Mouse (Mus musculus) neural tube, embryonic 11.5 days (tissue): ENCODE measurements around the gene Bsn. TPM values are rescaled to one million over a fixed set of nuclear protein-coding genes. Genes with fewer than 3 reads are reported as not detected.

ENCODE experiments used
- ATAC-seq: fragments of 200-750 bp; cut with Nextera tagmentation; 2 replicates; pipeline ENCODE4 v1.8.0; 2017; ENCODE audit warnings: moderate number of reproducible peaks, mild to moderate bottlenecking, moderate TSS enrichment, moderate library complexity; ENCODE audit not compliant: insufficient read depth, low FRiP score, low TSS enrichment
- DNase-seq: peaks from one replicate; pipeline ENCODE4 v3.0.0-alpha.2; 2015; ENCODE audit warnings: low spot score
- H3K27ac ChIP-seq: fragments of 300-500 bp; sonication (generic); 2 replicates; pipeline ENCODE4 v1.5.1; 2014; ENCODE audit warnings: low read depth, mild to moderate bottlenecking, low read length
- H3K27me3 ChIP-seq: fragments of 300-500 bp; sonication (generic); 2 replicates; pipeline ENCODE4 v1.6.1; 2014; ENCODE audit warnings: mild to moderate bottlenecking, low read length, mixed read lengths; ENCODE audit not compliant: control insufficient read depth, insufficient read depth
- H3K36me3 ChIP-seq: fragments of 300-500 bp; sonication (generic); 2 replicates; pipeline ENCODE4 v1.6.1; 2014; ENCODE audit warnings: mild to moderate bottlenecking, low read length, moderate library complexity, mixed read lengths; ENCODE audit not compliant: control insufficient read depth, insufficient read depth
- H3K4me1 ChIP-seq: fragments of 300-500 bp; sonication (generic); 2 replicates; pipeline ENCODE4 v1.6.1; 2014; ENCODE audit warnings: low read length, mixed read lengths; ENCODE audit not compliant: control insufficient read depth, insufficient read depth
- H3K4me2 ChIP-seq: fragments of 300-500 bp; sonication (generic); 2 replicates; pipeline ENCODE4 v1.6.1; 2014; ENCODE audit warnings: low read depth, mild to moderate bottlenecking, moderate library complexity
- H3K4me3 ChIP-seq: fragments of 300-500 bp; sonication (generic); 2 replicates; pipeline ENCODE4 v1.5.1; 2014; ENCODE audit warnings: low read depth, low read length
- H3K9ac ChIP-seq: fragments of 300-500 bp; sonication (generic); 2 replicates; pipeline ENCODE4 v1.6.1; 2014; ENCODE audit warnings: mild to moderate bottlenecking, low read length
- H3K9me3 ChIP-seq: fragments of 300-500 bp; sonication (generic); 2 replicates; pipeline ENCODE4 v1.6.1; 2016; ENCODE audit warnings: low read length; ENCODE audit not compliant: control insufficient read depth
- WGBS: fragments of 180-500 bp; shearing (Covaris S2); extraction: QIAGEN DNeasy Blood & Tissue Kit; methylation state at CpG from one replicate; pipeline ENCODE4 v1.1.7; 2014; 5-methylcytosine and 5-hydroxymethylcytosine counted together
- polyA plus RNA-seq: library from polyadenylated mRNA; unstranded; fragments of >200 nt; fragmentation: Nextera tagmentation; extraction: Ambion mirVana; gene quantifications from 2 replicates; pipeline ENCODE4 v1.2.1, GENCODE M21; 2014

Gene Bsn
- polyA plus RNA-seq, 1 experiment from 2014 or later, result 4.3 TPM

DNA sequence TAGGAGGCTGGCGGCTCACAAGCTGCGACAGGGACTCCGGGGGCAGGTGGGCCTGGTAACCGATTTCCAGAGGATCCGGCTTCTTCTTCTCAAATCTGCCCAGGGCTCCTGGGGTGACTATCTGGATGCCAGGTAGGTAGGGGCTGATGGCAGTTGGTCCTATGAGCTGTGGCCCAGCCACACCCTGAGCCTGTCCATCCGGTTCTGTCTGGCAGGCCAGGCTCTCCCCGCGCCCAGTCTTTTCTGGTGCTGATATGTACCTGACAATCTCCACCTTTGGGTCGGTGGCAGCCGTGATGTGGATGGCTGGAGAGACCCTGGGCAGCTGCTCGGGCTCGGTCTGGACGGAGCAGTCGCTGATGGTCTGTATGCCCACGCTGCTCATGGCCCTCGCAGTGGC, 80.0 kb downstream of the Bsn start:
- DNase-seq (no peak), ATAC-seq (no peak)
- peaks cover 2% of the 10 kb centered on the region; the same call in 1 of the 2 replicates for H3K36me3 ChIP-seq
- H3K9me3 ChIP-seq, result no peaks in the 10 kb centered on the region
- H3K4me3 ChIP-seq, result no peak overlapping the region
- 91% methylated on average over 16 of the region's 16 CpGs for WGBS
- H3K27ac ChIP-seq, result no peak overlapping the region
- H3K4me2 ChIP-seq, result no peak overlapping the region
- H3K9ac ChIP-seq, result no peak overlapping the region
- 0 out of 2 replicates have a peak, but pooled peaks cover 2% of the 10 kb centered on the region for H3K4me1 ChIP-seq
- H3K27me3 ChIP-seq, result no peaks in the 10 kb centered on the region

DNA sequence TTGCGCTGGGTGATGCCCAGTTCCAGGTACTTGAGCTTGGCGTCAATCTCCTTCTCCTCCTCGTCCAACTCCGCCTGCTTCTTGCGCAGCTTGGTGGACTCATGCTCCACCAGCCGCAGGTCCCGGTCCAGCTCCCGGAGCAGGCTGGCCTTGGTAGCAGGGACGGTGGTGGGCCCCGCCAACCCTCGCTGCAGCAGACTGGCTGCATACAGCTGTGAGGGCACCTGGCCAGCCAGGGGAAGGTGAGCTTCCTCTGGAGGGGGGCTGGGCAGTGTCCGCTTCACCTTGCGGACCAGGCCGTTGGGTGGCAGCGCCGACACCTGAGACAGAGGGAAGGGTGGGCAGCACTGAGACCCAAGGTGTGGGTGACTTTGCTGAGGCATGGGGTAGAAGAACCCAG, 82.3 kb downstream of the Bsn start:
- Histone ChIP-seq H3K4me2 (no peak overlapping the region), H3K27ac (no peak overlapping the region), H3K9ac (no peak overlapping the region), H3K4me1 (0 out of 2 replicates have a peak, but pooled peaks cover 5% of the 10 kb centered on the region), H3K36me3 (no peaks in the 10 kb centered on the region), H3K27me3 (no peaks in the 10 kb centered on the region), H3K4me3 (no peak overlapping the region), H3K9me3 (no peaks in the 10 kb centered on the region)
- 90% methylated on average over 16 of the region's 16 CpGs for WGBS
- DNase-seq (no peak), ATAC-seq (no peak)

- H3K4me2 ChIP-seq, result no peak overlapping the region
- ATAC-seq (no peak), DNase-seq (no peak)
- no peak overlapping the region for H3K27ac ChIP-seq
- H3K4me3 ChIP-seq, result no peak overlapping the region
- no peak overlapping the region for H3K9ac ChIP-seq
- H3K36me3 ChIP-seq, result no peaks in the 10 kb centered on the region
- 87% methylated on average over 23 of the region's 23 CpGs for WGBS
- 0 out of 2 replicates have a peak, but pooled peaks cover 5% of the 10 kb centered on the region for H3K4me1 ChIP-seq
- no peaks in the 10 kb centered on the region for H3K9me3 ChIP-seq
- no peaks in the 10 kb centered on the region for H3K27me3 ChIP-seq
Observed at GRCm38 (mm10) chr9:108106090-108106489, 84.1 kb downstream of the Bsn start.

DNA sequence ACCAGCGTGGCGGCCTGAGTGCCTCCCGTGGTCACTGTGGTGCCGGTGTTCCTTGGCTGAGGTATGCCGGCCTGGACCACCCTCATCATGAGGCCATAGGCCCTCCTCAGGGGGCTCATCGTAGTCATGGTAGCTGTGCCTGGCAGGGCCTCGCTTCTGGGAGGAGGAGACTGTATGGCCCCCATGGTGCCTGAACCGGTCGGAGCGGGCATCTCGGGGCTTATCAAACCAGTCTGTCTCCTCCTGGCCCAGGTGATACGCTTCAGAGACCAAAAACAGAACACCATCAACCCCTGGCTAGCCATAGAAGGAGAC, 84.7 kb downstream of the Bsn start:
- Histone ChIP-seq H3K9ac (peak overlapping the region; percentile 11; the same call in 1 of the 2 replicates), H3K36me3 (no peaks in the 10 kb centered on the region), H3K9me3 (no peaks in the 10 kb centered on the region), H3K4me2 (no peak overlapping the region), H3K27me3 (no peaks in the 10 kb centered on the region), H3K4me1 (0 out of 2 replicates have a peak, but pooled peaks cover 5% of the 10 kb centered on the region), H3K4me3 (no peak overlapping the region), H3K27ac (no peak overlapping the region)
- WGBS, result 78% methylated on average over 12 of the region's 12 CpGs
- no peak for DNase-seq
- no peak for ATAC-seq

DNA sequence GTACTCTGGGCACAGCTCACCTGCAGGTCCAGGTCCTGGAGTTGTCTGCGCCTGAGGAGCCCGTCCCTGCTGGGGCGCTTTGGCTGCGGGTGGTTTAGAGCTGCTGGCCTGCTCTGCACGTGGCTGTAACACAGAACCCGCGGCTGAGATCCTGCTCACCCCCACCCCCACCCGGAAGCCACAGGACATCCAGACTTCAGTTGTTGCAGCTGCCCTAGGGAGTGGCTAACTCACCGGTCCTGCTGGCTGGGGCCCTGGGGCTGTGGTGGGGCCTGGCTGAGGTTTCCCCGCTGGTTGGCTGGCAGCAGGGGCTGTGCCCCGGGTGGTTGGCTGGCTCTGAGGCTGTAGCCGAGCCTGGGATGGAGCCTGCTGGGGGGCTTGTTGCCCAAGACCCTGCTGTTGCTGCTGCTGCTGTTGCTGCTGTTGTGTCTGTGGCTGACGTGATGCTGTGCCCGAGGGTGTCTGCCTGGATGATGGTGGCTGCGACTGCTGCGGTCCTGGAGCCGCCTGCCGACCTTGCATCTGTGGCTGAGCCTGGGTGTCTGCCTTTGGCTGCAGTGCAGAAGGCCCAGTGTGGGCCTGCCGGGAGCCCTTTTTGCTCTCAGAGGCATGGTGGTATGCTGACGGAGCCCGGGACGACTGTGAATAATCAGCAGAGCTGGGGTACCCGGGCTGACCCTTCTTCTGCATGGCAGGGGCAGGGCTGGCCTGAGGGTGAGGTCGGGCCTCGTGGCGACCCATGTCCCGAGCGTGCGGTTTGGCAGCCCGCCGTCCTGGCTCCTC, 85.2 kb downstream of the Bsn start:
- WGBS, result 40% methylated on average over 31 of the region's 31 CpGs
- no peak overlapping the region for H3K4me3 ChIP-seq
- H3K36me3 ChIP-seq, result no peaks in the 10 kb centered on the region
- no peaks in the 10 kb centered on the region for H3K27me3 ChIP-seq
- H3K27ac ChIP-seq, result 0 out of 2 replicates have a peak overlapping the region, but pooled peaks have one; percentile 8
- H3K4me1 ChIP-seq, result 0 out of 2 replicates have a peak, but pooled peaks cover 5% of the 10 kb centered on the region
- H3K9me3 ChIP-seq, result no peaks in the 10 kb centered on the region
- H3K9ac ChIP-seq, result peak overlapping the region; percentile 11; the same call in 1 of the 2 replicates
- ATAC-seq (no peak), DNase-seq (peak; percentile 33)
- peak overlapping the region; percentile 12; the same call in 1 of the 2 replicates for H3K4me2 ChIP-seq

- WGBS, result 82% methylated on average over 8 of the region's 8 CpGs
- no peak for ATAC-seq
Observed at GRCm38 (mm10) chr9:108099619-108100018, 90.6 kb downstream of the Bsn start.

GRCm38 (mm10) chr9:108095949-108096712, 94.1 kb downstream of the Bsn start:
- DNase-seq (no peak), ATAC-seq (no peak)
- 65% methylated on average over 10 of the region's 10 CpGs for WGBS
- Histone ChIP-seq H3K9me3 (no peaks in the 10 kb centered on the region), H3K4me1 (peaks cover 10% of the 10 kb centered on the region), H3K36me3 (peaks cover 8% of the 10 kb centered on the region), H3K9ac (no peak overlapping the region), H3K4me3 (no peak overlapping the region), H3K27me3 (no peaks in the 10 kb centered on the region), H3K4me2 (no peak overlapping the region), H3K27ac (no peak overlapping the region)

More at GRCm38 (mm10) chr9:108099619-108100018, 90.6 kb downstream of the Bsn start:
- DNase-seq, result no peak
- Histone ChIP-seq H3K9ac (no peak overlapping the region), H3K27me3 (no peaks in the 10 kb centered on the region), H3K4me2 (no peak overlapping the region), H3K4me3 (no peak overlapping the region), H3K36me3 (0 out of 2 replicates have a peak, but pooled peaks cover 2% of the 10 kb centered on the region), H3K27ac (no peak overlapping the region), H3K9me3 (no peaks in the 10 kb centered on the region), H3K4me1 (peaks cover 4% of the 10 kb centered on the region; the same call in 1 of the 2 replicates)

DNA sequence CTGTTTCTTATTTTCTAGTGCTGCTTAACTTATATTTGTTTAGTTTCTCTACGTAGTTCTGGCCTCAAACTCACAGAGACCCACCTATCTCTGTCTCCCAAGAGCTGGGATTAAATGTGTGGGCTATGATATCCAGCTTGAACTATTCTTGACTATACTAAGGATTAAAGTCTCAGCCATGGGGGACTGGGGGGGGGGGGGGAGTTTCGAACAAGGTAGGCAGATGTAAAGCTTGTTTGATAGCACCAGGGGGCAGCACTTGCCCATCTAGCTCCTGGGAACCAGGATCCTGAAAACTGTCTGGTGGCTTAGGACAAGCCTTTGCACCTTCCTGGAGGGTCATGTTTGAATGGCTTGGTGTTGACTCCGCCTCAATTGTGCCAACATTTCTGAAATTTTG, 94.7 kb downstream of the Bsn start:
- DNase-seq, result peak; percentile 77
- peak overlapping the region; percentile 76 for H3K4me3 ChIP-seq
- no peak overlapping the region for H3K27ac ChIP-seq
- H3K4me2 ChIP-seq, result peak overlapping the region; percentile 92
- H3K4me1 ChIP-seq, result peaks cover 10% of the 10 kb centered on the region
- 15% methylated on average over 3 of the region's 3 CpGs for WGBS
- H3K9ac ChIP-seq, result no peak overlapping the region
- peaks cover 8% of the 10 kb centered on the region for H3K36me3 ChIP-seq
- H3K27me3 ChIP-seq, result no peaks in the 10 kb centered on the region
- ATAC-seq, result no peak
- no peaks in the 10 kb centered on the region for H3K9me3 ChIP-seq
